Mouse (Mus musculus) intestine, embryonic 15.5 days (tissue): ENCODE results near the gene Ring1. TPM values are rescaled to one million over a fixed set of nuclear protein-coding genes. Genes with fewer than 3 reads are reported as not detected.
A peak's percentile ranks its signal among the peaks of the same experiment; 100 is the strongest.

Experiments used
- ATAC-seq: fragments of 200-750 bp; cut with Nextera tagmentation; 2 replicates; pipeline ENCODE4 v1.8.0; 2017; ENCODE audit warnings: moderate TSS enrichment, moderate library complexity
- H3K27ac ChIP-seq: fragments of 300-500 bp; sonication (generic); 2 replicates; pipeline ENCODE4 v1.5.1; 2015; ENCODE audit warnings: mild to moderate bottlenecking, inconsistent platforms
- H3K27me3 ChIP-seq: fragments of 300-500 bp; sonication (generic); replicated peaks from 2 replicates; pipeline ENCODE4 v1.6.1; 2015; ENCODE audit warnings: inconsistent platforms
- H3K36me3 ChIP-seq: fragments of 300-500 bp; sonication (generic); 2 replicates; pipeline ENCODE4 v1.6.1; 2015; ENCODE audit warnings: inconsistent platforms
- H3K4me1 ChIP-seq: fragments of 300-500 bp; sonication (generic); replicated peaks from 2 replicates; pipeline ENCODE4 v1.6.1; 2015; ENCODE audit warnings: inconsistent platforms
- H3K4me2 ChIP-seq: fragments of 300-500 bp; sonication (generic); replicated peaks from 2 replicates; pipeline ENCODE4 v1.6.1; 2015; ENCODE audit warnings: mild to moderate bottlenecking, inconsistent platforms
- H3K4me3 ChIP-seq: fragments of 300-500 bp; sonication (generic); replicated peaks from 2 replicates; pipeline ENCODE4 v1.5.1; 2015; ENCODE audit warnings: inconsistent platforms
- H3K9ac ChIP-seq: fragments of 300-500 bp; sonication (generic); 2 replicates; pipeline ENCODE4 v1.6.1; 2015; ENCODE audit warnings: inconsistent platforms
- H3K9me3 ChIP-seq: fragments of 300-500 bp; sonication (generic); 2 replicates; pipeline ENCODE4 v1.6.1; 2016; ENCODE audit warnings: inconsistent platforms
- WGBS: fragments of 180-500 bp; shearing (Covaris S2); methylation state at CpG from one replicate; pipeline ENCODE4 v1.1.7; 2015; 5-methylcytosine and 5-hydroxymethylcytosine counted together
- polyA plus RNA-seq: library from polyadenylated mRNA; unstranded; fragments of >200 nt; fragmentation: Nextera tagmentation; extraction: Ambion mirVana; gene quantifications from 2 replicates; pipeline ENCODE4 v1.2.1, GENCODE M21; 2015

Ring1 gene
- polyA plus RNA-seq, 1 experiment from 2014 or later: 16.8 TPM

DNA sequence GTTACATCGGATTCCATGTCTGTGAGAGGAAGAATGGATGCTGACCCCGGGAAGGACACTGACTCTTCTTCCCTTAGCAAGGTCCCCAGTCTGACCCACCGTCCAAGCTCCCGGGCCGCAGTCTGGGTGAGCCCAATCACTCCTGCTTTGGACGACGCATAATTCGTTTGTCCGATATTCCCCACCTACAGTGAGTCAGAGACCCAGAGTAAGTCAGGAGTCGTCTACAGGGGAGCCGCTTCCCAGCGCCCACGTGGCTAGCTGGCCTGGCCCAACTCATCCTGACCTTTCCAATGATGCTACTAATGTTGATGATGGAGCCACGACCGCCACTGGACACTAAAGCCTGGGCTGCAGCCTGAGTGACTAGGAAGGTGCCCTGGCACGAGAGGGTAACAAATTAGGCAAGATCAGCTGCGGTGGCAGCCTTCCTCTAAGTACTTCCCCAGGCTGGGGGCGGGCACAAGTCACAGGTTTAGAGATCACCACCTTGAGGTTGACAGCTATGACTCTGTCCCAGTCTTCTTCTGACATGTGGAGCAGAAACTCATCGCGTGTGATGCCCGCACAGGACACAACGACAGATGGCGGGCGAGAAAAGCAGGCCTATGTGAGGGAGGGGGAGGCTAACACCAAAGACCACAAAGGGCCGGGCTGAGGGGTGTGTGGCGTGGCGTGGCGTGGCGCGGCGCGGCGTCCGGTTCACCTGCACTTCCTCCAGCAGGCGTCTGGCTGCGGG is 2.6 kb upstream of the Ring1 start:
- H3K27me3 ChIP-seq: no peaks in the 10 kb centered on the region
- H3K9ac ChIP-seq: peak overlapping the region; percentile 67
- H3K36me3 ChIP-seq: 0 out of 2 replicates have a peak, but pooled peaks cover 9% of the 10 kb centered on the region
- peak overlapping the region; percentile 57 for H3K4me3 ChIP-seq
- H3K9me3 ChIP-seq: no peaks in the 10 kb centered on the region
- H3K4me1 ChIP-seq: peaks cover 57% of the 10 kb centered on the region
- 11% methylated on average over 36 of the region's 36 CpGs for WGBS
- peak overlapping the region; percentile 79 for H3K27ac ChIP-seq
- H3K4me2 ChIP-seq: peak overlapping the region; percentile 94
- ATAC-seq: no peak

DNA sequence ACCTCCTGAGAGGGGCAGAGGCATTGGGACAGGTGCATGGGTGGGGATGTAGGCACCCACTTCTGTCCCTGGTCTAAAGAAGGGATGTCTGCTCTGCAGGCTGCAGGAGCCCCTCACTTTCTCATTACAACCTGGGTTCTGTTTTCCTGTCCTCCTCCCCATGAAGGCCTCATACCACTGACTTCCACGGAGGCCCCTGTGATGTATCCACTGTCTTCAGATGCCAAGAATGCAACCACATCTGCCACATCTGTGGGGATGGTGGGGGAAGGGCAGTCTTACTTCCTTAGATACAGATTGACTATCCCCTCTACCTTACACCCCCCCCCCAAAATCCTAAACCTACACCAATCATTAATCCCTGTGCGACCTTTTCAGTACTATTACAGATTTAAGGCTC is 1.7 kb upstream of the Ring1 start:
- ATAC-seq: no peak
- Histone ChIP-seq H3K4me2 (peak overlapping the region; percentile 94), H3K9ac (no peak overlapping the region)

GRCm38 (mm10) chr17:34025756-34026151 is 1.3 kb upstream of the Ring1 start:
- Histone ChIP-seq H3K4me3 (peak overlapping the region; percentile 79), H3K9me3 (no peaks in the 10 kb centered on the region), H3K4me1 (peaks cover 57% of the 10 kb centered on the region), H3K36me3 (peaks cover 19% of the 10 kb centered on the region), H3K27ac (no peak overlapping the region), H3K27me3 (no peaks in the 10 kb centered on the region), H3K4me2 (peak overlapping the region; percentile 94), H3K9ac (peak overlapping the region; percentile 73; the same call in 1 of the 2 replicates)
- WGBS: 23% methylated on average over 7 of the region's 7 CpGs
- ATAC-seq: no peak

More for the DNA sequence above, 1.7 kb upstream of the Ring1 start:
- H3K9me3 ChIP-seq: no peaks in the 10 kb centered on the region
- no peak overlapping the region for H3K27ac ChIP-seq
- H3K36me3 ChIP-seq: peaks cover 15% of the 10 kb centered on the region
- H3K4me1 ChIP-seq: peaks cover 57% of the 10 kb centered on the region
- no peaks in the 10 kb centered on the region for H3K27me3 ChIP-seq
- no peak overlapping the region; the same call in 1 of the 2 replicates for H3K4me3 ChIP-seq
- 33% methylated on average over 2 of the region's 2 CpGs for WGBS

DNA sequence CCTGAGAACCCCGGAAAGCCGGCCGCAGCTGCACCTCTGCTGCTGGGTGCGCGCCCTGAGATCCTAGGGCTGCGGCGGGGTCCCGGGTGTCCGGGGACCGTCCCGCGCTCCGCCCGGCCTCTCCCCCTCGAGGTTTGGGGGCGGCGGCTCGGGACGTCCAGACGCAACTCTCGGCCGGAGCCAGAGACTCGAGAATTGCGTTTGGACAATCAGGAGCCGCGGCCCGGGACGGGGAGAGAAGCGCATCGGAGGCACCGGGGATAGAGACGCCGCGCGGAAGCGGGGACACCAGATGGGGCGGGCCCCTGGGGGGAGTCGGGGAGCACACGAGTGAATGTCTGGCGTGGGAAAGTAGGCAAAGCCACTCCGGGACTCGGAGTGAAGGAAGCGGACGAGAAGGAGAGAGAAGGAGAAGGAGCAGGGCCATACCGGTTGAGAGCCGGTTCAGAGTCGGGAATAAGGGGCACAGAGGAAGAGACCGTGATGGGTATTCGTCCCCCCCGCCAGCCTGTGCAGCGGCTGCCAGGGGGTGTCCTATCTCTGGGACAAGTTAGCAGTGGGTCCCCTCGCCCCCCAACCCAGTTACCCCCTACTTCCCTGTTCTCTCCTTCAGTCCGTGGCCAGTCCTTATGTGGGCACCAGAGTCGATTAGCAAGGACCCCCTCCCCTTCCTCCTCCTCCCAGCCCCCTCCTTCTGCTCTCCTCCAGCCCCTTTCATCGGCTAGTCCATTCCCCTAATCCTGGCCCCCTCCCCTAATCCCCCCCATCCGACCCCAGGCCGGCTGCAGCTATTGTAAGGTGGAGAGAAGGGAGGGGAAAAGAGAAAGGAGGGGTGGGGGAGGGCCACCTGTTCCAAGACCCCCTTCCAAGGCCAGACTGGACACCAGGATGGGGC is 628 bp upstream of the Ring1 start:
- Histone ChIP-seq H3K27ac (peak overlapping the region; percentile 92), H3K27me3 (no peaks in the 10 kb centered on the region), H3K4me1 (peaks cover 51% of the 10 kb centered on the region), H3K4me3 (peak overlapping the region; percentile 79), H3K9me3 (no peaks in the 10 kb centered on the region), H3K9ac (peak overlapping the region; percentile 73), H3K4me2 (peak overlapping the region; percentile 94), H3K36me3 (peaks cover 21% of the 10 kb centered on the region)
- peak; percentile 26 for ATAC-seq
- 1% methylated on average over 56 of the region's 57 CpGs for WGBS

DNA sequence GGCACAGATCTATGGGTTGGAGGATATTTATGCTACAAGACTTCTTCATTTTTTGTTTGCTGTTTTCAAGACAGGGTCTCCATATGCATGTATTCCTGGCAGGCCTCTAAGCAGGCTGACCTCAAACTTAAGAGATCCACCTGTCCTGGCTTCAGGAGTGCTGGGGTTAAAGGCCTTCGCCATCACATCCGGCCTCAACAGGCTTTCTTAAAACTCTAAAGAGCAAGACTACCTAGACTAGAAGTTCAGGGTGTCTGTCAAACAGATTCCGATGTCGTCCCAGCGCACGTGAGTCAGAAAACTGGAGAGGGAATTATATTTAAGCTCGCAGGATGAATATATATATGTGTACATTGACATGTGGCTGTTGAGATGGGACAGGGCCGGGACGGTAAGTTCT is 802 bp downstream of the Ring1 start:
- Histone ChIP-seq H3K27ac (no peak overlapping the region), H3K4me2 (peak overlapping the region; percentile 94), H3K9ac (peak overlapping the region; percentile 73; the same call in 1 of the 2 replicates), H3K9me3 (no peaks in the 10 kb centered on the region), H3K4me1 (peaks cover 36% of the 10 kb centered on the region), H3K4me3 (peak overlapping the region; percentile 79), H3K27me3 (no peaks in the 10 kb centered on the region), H3K36me3 (peaks cover 16% of the 10 kb centered on the region)
- ATAC-seq: no peak
- WGBS: 62% methylated on average over 9 of the region's 9 CpGs

GRCm38 (mm10) chr17:34022987-34023386 is 1.5 kb downstream of the Ring1 start:
- WGBS: 96% methylated on average over 20 of the region's 20 CpGs
- H3K27me3 ChIP-seq: no peaks in the 10 kb centered on the region
- H3K36me3 ChIP-seq: peaks cover 15% of the 10 kb centered on the region
- peaks cover 29% of the 10 kb centered on the region for H3K4me1 ChIP-seq
- no peaks in the 10 kb centered on the region for H3K9me3 ChIP-seq
- no peak for ATAC-seq
- H3K27ac ChIP-seq: no peak overlapping the region
- no peak overlapping the region for H3K4me3 ChIP-seq
- H3K4me2 ChIP-seq: no peak overlapping the region
- no peak overlapping the region for H3K9ac ChIP-seq

- Histone ChIP-seq H3K27ac (no peak overlapping the region), H3K9me3 (no peaks in the 10 kb centered on the region), H3K4me1 (peaks cover 28% of the 10 kb centered on the region), H3K4me3 (no peak overlapping the region), H3K27me3 (no peaks in the 10 kb centered on the region), H3K36me3 (peaks cover 15% of the 10 kb centered on the region), H3K9ac (no peak overlapping the region), H3K4me2 (no peak overlapping the region)
- WGBS: 90% methylated on average over 14 of the region's 14 CpGs
- no peak for ATAC-seq
These were observed 2.1 kb downstream of the Ring1 start for GRCm38 (mm10) chr17:34022414-34022783.

DNA sequence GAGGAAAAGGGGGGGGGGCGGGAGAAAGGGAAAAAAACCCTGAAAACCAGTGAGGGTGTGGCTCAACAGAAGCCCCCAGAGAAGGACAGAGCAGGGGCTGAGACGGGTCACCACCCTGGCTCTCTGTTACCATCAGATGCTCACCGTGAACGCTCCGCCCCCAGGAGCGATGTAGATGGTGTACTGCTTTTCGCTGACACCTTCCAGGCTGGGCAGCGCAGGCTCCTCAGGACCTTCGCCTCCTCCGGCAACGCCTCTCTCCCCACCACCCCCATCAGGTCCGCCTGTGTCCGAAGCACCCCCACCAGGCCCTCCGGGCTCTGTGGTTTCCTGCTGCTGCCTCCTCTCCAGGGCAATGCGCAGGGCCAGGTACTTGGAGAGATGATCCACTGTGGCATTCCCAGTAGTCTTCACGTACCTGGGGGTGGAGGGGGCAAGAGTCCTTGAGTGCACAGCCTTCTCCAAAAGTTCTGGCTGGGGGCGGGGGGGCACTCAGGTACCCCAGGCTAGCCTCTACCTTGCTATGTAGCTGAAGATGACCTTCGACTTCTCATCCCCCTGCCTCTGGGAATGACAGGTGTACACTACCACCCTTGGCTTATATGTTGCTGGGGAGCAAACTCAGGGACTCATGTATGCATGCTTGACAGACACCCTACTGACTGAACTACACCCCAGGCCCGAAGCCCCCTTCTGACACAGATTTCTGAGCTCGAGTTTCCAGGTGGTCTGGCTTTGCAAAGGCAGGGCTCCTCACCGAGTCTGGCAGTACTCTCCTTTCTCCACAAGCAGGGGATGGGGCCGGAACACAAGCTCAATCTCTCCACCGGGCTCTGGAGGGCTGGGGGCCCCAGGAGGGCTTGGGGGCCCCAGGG is 2.7 kb downstream of the Ring1 start:
- no peak overlapping the region for H3K4me3 ChIP-seq
- no peak for ATAC-seq
- no peak overlapping the region for H3K27ac ChIP-seq
- H3K4me2 ChIP-seq: no peak overlapping the region
- H3K9ac ChIP-seq: no peak overlapping the region
- H3K27me3 ChIP-seq: no peaks in the 10 kb centered on the region
- 94% methylated on average over 23 of the region's 23 CpGs for whole genome bisulfite sequencing
- peaks cover 22% of the 10 kb centered on the region for H3K4me1 ChIP-seq
- peaks cover 15% of the 10 kb centered on the region for H3K36me3 ChIP-seq
- no peaks in the 10 kb centered on the region for H3K9me3 ChIP-seq

- Histone ChIP-seq H3K4me1 (no peaks in the 10 kb centered on the region), H3K9me3 (no peaks in the 10 kb centered on the region), H3K4me2 (no peak overlapping the region), H3K9ac (no peak overlapping the region), H3K27ac (no peak overlapping the region), H3K27me3 (no peaks in the 10 kb centered on the region), H3K4me3 (no peak overlapping the region), H3K36me3 (no peaks in the 10 kb centered on the region)
- no peak for ATAC-seq
- WGBS: 96% methylated on average over 8 of the region's 8 CpGs
These were observed 11.0 kb downstream of the Ring1 start for GRCm38 (mm10) chr17:34013436-34013835.

GRCm38 (mm10) chr17:34010156-34010555 is 14.3 kb downstream of the Ring1 start:
- ATAC-seq: no peak
- WGBS: 79% methylated on average over 5 of the region's 5 CpGs

DNA sequence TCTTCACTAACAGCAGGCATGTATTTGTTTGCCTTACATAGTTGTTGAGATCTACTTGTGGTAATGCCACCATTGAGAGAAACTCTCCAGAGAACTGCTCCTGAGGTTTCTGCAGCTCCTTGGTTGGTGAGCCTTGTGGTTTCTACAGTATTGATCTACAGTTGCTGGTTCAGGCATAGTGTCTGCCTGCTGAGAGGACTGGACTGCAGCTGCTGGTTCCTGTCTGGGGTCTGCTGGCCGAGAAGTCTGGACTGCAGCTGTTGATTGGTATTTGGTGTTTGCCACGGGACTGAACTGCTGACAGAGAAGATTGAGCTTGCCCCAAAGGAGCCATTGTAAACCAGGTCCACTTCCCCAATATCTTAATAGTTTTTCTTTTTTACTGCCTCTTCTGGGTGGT is 17.9 kb downstream of the Ring1 start:
- Histone ChIP-seq H3K27me3 (no peaks in the 10 kb centered on the region), H3K27ac (no peak overlapping the region), H3K4me1 (no peaks in the 10 kb centered on the region), H3K9ac (no peak overlapping the region), H3K9me3 (no peaks in the 10 kb centered on the region), H3K36me3 (no peaks in the 10 kb centered on the region), H3K4me2 (no peak overlapping the region), H3K4me3 (no peak overlapping the region)
- 49% methylated on average over 2 of the region's 2 CpGs for WGBS
- no peak for ATAC-seq

More at GRCm38 (mm10) chr17:34010156-34010555, 14.3 kb downstream of the Ring1 start:
- H3K9me3 ChIP-seq: no peaks in the 10 kb centered on the region
- H3K4me2 ChIP-seq: no peak overlapping the region
- no peak overlapping the region for H3K27ac ChIP-seq
- H3K4me3 ChIP-seq: no peak overlapping the region
- no peaks in the 10 kb centered on the region for H3K36me3 ChIP-seq
- no peaks in the 10 kb centered on the region for H3K27me3 ChIP-seq
- H3K9ac ChIP-seq: no peak overlapping the region
- H3K4me1 ChIP-seq: no peaks in the 10 kb centered on the region

- ATAC-seq: no peak
- no peaks in the 10 kb centered on the region for H3K9me3 ChIP-seq
- no peaks in the 10 kb centered on the region for H3K36me3 ChIP-seq
- H3K4me2 ChIP-seq: no peak overlapping the region
- no peak overlapping the region for H3K4me3 ChIP-seq
- H3K27ac ChIP-seq: no peak overlapping the region
- peaks cover 9% of the 10 kb centered on the region; the same call in 1 of the 2 replicates for H3K4me1 ChIP-seq
- 7% methylated on average over 5 of the region's 5 CpGs for WGBS
- H3K9ac ChIP-seq: no peak overlapping the region
- H3K27me3 ChIP-seq: 0 out of 2 replicates have a peak, but pooled peaks cover 5% of the 10 kb centered on the region
These were observed 21.1 kb downstream of the Ring1 start for GRCm38 (mm10) chr17:34003426-34003825.
